Mouse (Mus musculus): ENCODE measurements around the gene 1700016H13Rik. TPM values are rescaled to one million over a fixed set of nuclear protein-coding genes. Genes with fewer than 3 reads are reported as not detected.

1700016H13Rik gene
- polyA plus RNA-seq, 1 experiment from 2014 or later, result 0.49 TPM

GRCm38 (mm10) chr5:103610856-103611472 is 44.8 kb downstream of the 1700016H13Rik start:
- 87% methylated on average over 10 of the region's 10 CpGs for WGBS
- Histone ChIP-seq H3K36me3 (ENCODE audit: control insufficient read depth, insufficient read depth, low read length) (no peaks in the 10 kb centered on the region), H3K27ac (ENCODE audit: low read depth) (no peak overlapping the region), H3K9ac (ENCODE audit: low read length) (no peak overlapping the region), H3K4me3 (ENCODE audit: low read depth, low read length) (no peak overlapping the region), H3K27me3 (replicated peaks; ENCODE audit: control insufficient read depth, insufficient read depth, low read length) (no peaks in the 10 kb centered on the region), H3K4me1 (replicated peaks; ENCODE audit: control insufficient read depth, insufficient read depth, low read length) (no peaks in the 10 kb centered on the region), H3K9me3 (ENCODE audit: control insufficient read depth, low read length) (no peaks in the 10 kb centered on the region), H3K4me2 (ENCODE audit: low read length) (no peak overlapping the region)
- no peak for ATAC-seq (replicated peaks; ENCODE audit: low FRiP score, low TSS enrichment, low read depth)
- no peak for DNase-seq (ENCODE audit: low spot score)

- H3K27ac ChIP-seq (ENCODE audit: low read depth), result no peak overlapping the region
- H3K27me3 ChIP-seq (replicated peaks; ENCODE audit: control insufficient read depth, insufficient read depth, low read length), result no peaks in the 10 kb centered on the region
- no peak overlapping the region for H3K4me3 ChIP-seq (ENCODE audit: low read depth, low read length)
- H3K9ac ChIP-seq (ENCODE audit: low read length), result no peak overlapping the region
- H3K4me1 ChIP-seq (replicated peaks; ENCODE audit: control insufficient read depth, insufficient read depth, low read length), result no peaks in the 10 kb centered on the region
- WGBS, result 66% methylated on average over 5 of the region's 5 CpGs
- no peak for DNase-seq (ENCODE audit: low spot score)
- H3K4me2 ChIP-seq (ENCODE audit: low read length), result no peak overlapping the region
- no peaks in the 10 kb centered on the region for H3K9me3 ChIP-seq (ENCODE audit: control insufficient read depth, low read length)
- H3K36me3 ChIP-seq (ENCODE audit: control insufficient read depth, insufficient read depth, low read length), result no peaks in the 10 kb centered on the region
- ATAC-seq (replicated peaks; ENCODE audit: low FRiP score, low TSS enrichment, low read depth), result no peak
Measured at GRCm38 (mm10) chr5:103610148-103610547, 45.7 kb downstream of the 1700016H13Rik start.

GRCm38 (mm10) chr5:103605707-103606106 is 50.1 kb downstream of the 1700016H13Rik start:
- no peaks in the 10 kb centered on the region for H3K36me3 ChIP-seq (ENCODE audit: control insufficient read depth, insufficient read depth, low read length)
- 75% methylated on average over 7 of the region's 7 CpGs for WGBS
- no peak overlapping the region for H3K4me3 ChIP-seq (ENCODE audit: low read depth, low read length)
- H3K9ac ChIP-seq (ENCODE audit: low read length), result no peak overlapping the region
- H3K4me1 ChIP-seq (replicated peaks; ENCODE audit: control insufficient read depth, insufficient read depth, low read length), result no peaks in the 10 kb centered on the region
- H3K4me2 ChIP-seq (ENCODE audit: low read length), result no peak overlapping the region
- no peaks in the 10 kb centered on the region for H3K27me3 ChIP-seq (replicated peaks; ENCODE audit: control insufficient read depth, insufficient read depth, low read length)
- ATAC-seq (replicated peaks; ENCODE audit: low FRiP score, low TSS enrichment, low read depth) (no peak), DNase-seq (ENCODE audit: low spot score) (no peak)
- H3K27ac ChIP-seq (ENCODE audit: low read depth), result no peak overlapping the region
- H3K9me3 ChIP-seq (ENCODE audit: control insufficient read depth, low read length), result no peaks in the 10 kb centered on the region

- DNase-seq (ENCODE audit: low spot score) (no peak), ATAC-seq (replicated peaks; ENCODE audit: low FRiP score, low TSS enrichment, low read depth) (no peak)
- no peaks in the 10 kb centered on the region for H3K4me1 ChIP-seq (replicated peaks; ENCODE audit: control insufficient read depth, insufficient read depth, low read length)
- no peaks in the 10 kb centered on the region for H3K9me3 ChIP-seq (ENCODE audit: control insufficient read depth, low read length)
- no peak overlapping the region for H3K4me3 ChIP-seq (ENCODE audit: low read depth, low read length)
- WGBS, result 69% methylated on average over 11 of the region's 11 CpGs
- peaks cover under 1% of the 10 kb centered on the region; the same call in 1 of the 2 replicates for H3K36me3 ChIP-seq (ENCODE audit: control insufficient read depth, insufficient read depth, low read length)
- no peaks in the 10 kb centered on the region for H3K27me3 ChIP-seq (replicated peaks; ENCODE audit: control insufficient read depth, insufficient read depth, low read length)
- H3K27ac ChIP-seq (ENCODE audit: low read depth), result no peak overlapping the region
- H3K9ac ChIP-seq (ENCODE audit: low read length), result no peak overlapping the region
- no peak overlapping the region for H3K4me2 ChIP-seq (ENCODE audit: low read length)
Measured at GRCm38 (mm10) chr5:103603115-103603893, 52.5 kb downstream of the 1700016H13Rik start.

- no peaks in the 10 kb centered on the region for H3K27me3 ChIP-seq (replicated peaks; ENCODE audit: control insufficient read depth, insufficient read depth, low read length)
- 81% methylated on average over 5 of the region's 5 CpGs for WGBS
- H3K27ac ChIP-seq (ENCODE audit: low read depth), result no peak overlapping the region
- DNase-seq (ENCODE audit: low spot score) (no peak), ATAC-seq (replicated peaks; ENCODE audit: low FRiP score, low TSS enrichment, low read depth) (no peak)
- no peak overlapping the region for H3K4me3 ChIP-seq (ENCODE audit: low read depth, low read length)
- peaks cover 3% of the 10 kb centered on the region; the same call in 1 of the 2 replicates for H3K36me3 ChIP-seq (ENCODE audit: control insufficient read depth, insufficient read depth, low read length)
- no peaks in the 10 kb centered on the region for H3K9me3 ChIP-seq (ENCODE audit: control insufficient read depth, low read length)
- H3K4me1 ChIP-seq (replicated peaks; ENCODE audit: control insufficient read depth, insufficient read depth, low read length), result 0 out of 2 replicates have a peak, but pooled peaks cover 3% of the 10 kb centered on the region
- no peak overlapping the region for H3K9ac ChIP-seq (ENCODE audit: low read length)
- no peak overlapping the region for H3K4me2 ChIP-seq (ENCODE audit: low read length)
Measured at GRCm38 (mm10) chr5:103598881-103599280, 56.9 kb downstream of the 1700016H13Rik start.

DNA sequence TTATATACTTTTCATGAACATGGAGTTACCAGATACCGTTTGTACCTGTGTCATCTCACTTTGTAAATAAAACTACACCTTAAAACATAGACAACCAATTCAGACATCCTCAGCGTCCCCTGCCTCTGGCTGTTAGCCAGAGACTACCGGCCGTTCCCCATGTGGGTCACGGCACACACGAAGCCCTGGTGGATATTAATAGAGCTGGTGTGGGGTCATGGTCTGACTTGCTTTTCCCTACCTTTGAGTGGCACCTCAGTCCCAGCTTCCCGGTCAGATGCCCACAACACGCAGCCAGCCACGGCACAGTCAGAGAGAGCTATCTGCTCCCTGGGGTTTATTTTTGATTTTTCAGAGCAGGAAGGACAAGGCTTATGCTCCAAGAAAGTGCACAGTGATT is 57.5 kb downstream of the 1700016H13Rik start:
- Histone ChIP-seq H3K4me1 (replicated peaks; ENCODE audit: control insufficient read depth, insufficient read depth, low read length) (0 out of 2 replicates have a peak, but pooled peaks cover 3% of the 10 kb centered on the region), H3K4me3 (ENCODE audit: low read depth, low read length) (no peak overlapping the region), H3K36me3 (ENCODE audit: control insufficient read depth, insufficient read depth, low read length) (peaks cover 3% of the 10 kb centered on the region; the same call in 1 of the 2 replicates), H3K4me2 (ENCODE audit: low read length) (no peak overlapping the region), H3K9ac (ENCODE audit: low read length) (no peak overlapping the region), H3K9me3 (ENCODE audit: control insufficient read depth, low read length) (no peaks in the 10 kb centered on the region), H3K27ac (ENCODE audit: low read depth) (no peak overlapping the region), H3K27me3 (replicated peaks; ENCODE audit: control insufficient read depth, insufficient read depth, low read length) (no peaks in the 10 kb centered on the region)
- WGBS, result 83% methylated on average over 9 of the region's 9 CpGs
- ATAC-seq (replicated peaks; ENCODE audit: low FRiP score, low TSS enrichment, low read depth) (no peak), DNase-seq (ENCODE audit: low spot score) (no peak)

Other genes starting within 250 kb of the 1700016H13Rik start
- 9.3 and 10.1 TPM in 2 replicates for gene Ptpn13, start 230.8 kb downstream of the 1700016H13Rik start, polyA plus RNA-seq (2014; fragmentation: Nextera tagmentation; extraction: Ambion mirVana)
- gene Slc10a6, start 26.6 kb downstream of the 1700016H13Rik start, polyA plus RNA-seq (2014; fragmentation: Nextera tagmentation; extraction: Ambion mirVana), result 0.38 and 0.95 TPM in 2 replicates
- 7.0 and 7.3 TPM in 2 replicates for gene Aff1, start 36.4 kb upstream of the 1700016H13Rik start, polyA plus RNA-seq (2014; fragmentation: Nextera tagmentation; extraction: Ambion mirVana)